Mouse (Mus musculus) liver, postnatal 0 days (tissue): Measurements from ENCODE around the gene Dnajc10. TPM values are rescaled to one million over a fixed set of nuclear protein-coding genes. Genes with fewer than 3 reads are reported as not detected.
A peak's percentile ranks its signal among the peaks of the same experiment; 100 is the strongest.

ENCODE experiments used
- ATAC-seq: fragments of 200-750 bp; cut with Nextera tagmentation; 2 replicates; pipeline ENCODE4 v1.8.0; 2017; ENCODE audit warnings: mild to moderate bottlenecking, moderate library complexity
- DNase-seq: peaks from one replicate; pipeline ENCODE4 v3.0.0-alpha.2; 2016
- H3K27ac ChIP-seq: fragments of 300-500 bp; sonication (generic); 2 replicates; pipeline ENCODE4 v1.5.1; 2014; ENCODE audit warnings: antibody characterized with exemption, moderate library complexity, mild to moderate bottlenecking, low read depth
- H3K27me3 ChIP-seq: fragments of 300-500 bp; sonication (generic); 2 replicates; pipeline ENCODE4 v1.6.1; 2014; ENCODE audit warnings: low read length, control low read depth, mixed read lengths; ENCODE audit not compliant: insufficient read depth
- H3K36me3 ChIP-seq: fragments of 300-500 bp; sonication (generic); replicated peaks from 2 replicates; pipeline ENCODE4 v1.6.1; 2014; ENCODE audit warnings: mild to moderate bottlenecking, control low read depth, low read length, moderate library complexity, mixed read lengths; ENCODE audit not compliant: insufficient read depth
- H3K4me1 ChIP-seq: fragments of 300-500 bp; sonication (generic); 2 replicates; pipeline ENCODE4 v1.6.1; 2014; ENCODE audit warnings: antibody characterized with exemption, mild to moderate bottlenecking, control low read depth; ENCODE audit not compliant: insufficient read depth
- H3K4me2 ChIP-seq: fragments of 300-500 bp; sonication (generic); 2 replicates; pipeline ENCODE4 v1.6.1; 2014; ENCODE audit warnings: low read depth, mild to moderate bottlenecking, low read length, moderate library complexity, mixed read lengths
- H3K4me3 ChIP-seq: fragments of 300-500 bp; sonication (generic); 2 replicates; pipeline ENCODE4 v1.5.1; 2014; ENCODE audit warnings: low read depth, low read length
- H3K9ac ChIP-seq: fragments of 300-500 bp; sonication (generic); replicated peaks from 2 replicates; pipeline ENCODE4 v1.6.1; 2014; ENCODE audit warnings: mild to moderate bottlenecking, moderate library complexity
- H3K9me3 ChIP-seq: fragments of 300-500 bp; sonication (generic); 2 replicates; pipeline ENCODE4 v1.6.1; 2016; ENCODE audit warnings: mild to moderate bottlenecking, control low read depth, low read length, mixed read lengths
- CTCF ChIP-seq: sonication (generic); IDR thresholded peaks from 2 replicates; pipeline ENCODE4 v1.5.1; 2016; ENCODE audit warnings: antibody characterized with exemption, low read depth
- EP300 ChIP-seq: IDR thresholded peaks from 2 replicates; pipeline ENCODE4 v1.6.1; 2016; ENCODE audit warnings: antibody characterized with exemption, low read depth, mild to moderate bottlenecking
- WGBS: fragments of 180-500 bp; shearing (Covaris S2); extraction: QIAGEN DNeasy Blood & Tissue Kit; methylation state at CpG from one replicate; pipeline ENCODE4 v1.1.7; 2014; ENCODE audit not compliant: insufficient replicate concordance; 5-methylcytosine and 5-hydroxymethylcytosine counted together
- polyA plus RNA-seq: library from polyadenylated mRNA; unstranded; fragments of >200 nt; fragmentation: Nextera tagmentation; extraction: Ambion mirVana; gene quantifications from 2 replicates; pipeline ENCODE4 v1.2.1, GENCODE M21; 2015

The Dnajc10 gene
- polyA plus RNA-seq, 1 experiment from 2014 or later = 15.0 TPM

- H3K9ac ChIP-seq = no peak overlapping the region
- H3K9me3 ChIP-seq = no peaks in the 10 kb centered on the region
- no peaks in the 10 kb centered on the region for H3K36me3 ChIP-seq
- no peak overlapping the region for H3K4me3 ChIP-seq
- WGBS = 52% methylated on average over 2 of the region's 2 CpGs
- DNase-seq (no peak), ATAC-seq (no peak)
- H3K27me3 ChIP-seq = no peaks in the 10 kb centered on the region
- no peaks in the 10 kb centered on the region for H3K4me1 ChIP-seq
- TF ChIP-seq EP300 (no peak), CTCF (peak; percentile 63)
- no peak overlapping the region for H3K27ac ChIP-seq
- no peak overlapping the region for H3K4me2 ChIP-seq
Observed at GRCm38 (mm10) chr2:80275136-80275535, 40.1 kb upstream of the Dnajc10 start.

GRCm38 (mm10) chr2:80282214-80282613 lies 33.1 kb upstream of the Dnajc10 start:
- ATAC-seq = no peak
- DNase-seq = no peak
- no peaks in the 10 kb centered on the region for H3K36me3 ChIP-seq
- H3K4me3 ChIP-seq = no peak overlapping the region
- H3K27ac ChIP-seq = no peak overlapping the region
- 51% methylated on average over 2 of the region's 2 CpGs for WGBS
- no peaks in the 10 kb centered on the region for H3K9me3 ChIP-seq
- H3K27me3 ChIP-seq = no peaks in the 10 kb centered on the region
- no peak overlapping the region for H3K9ac ChIP-seq
- TF ChIP-seq EP300 (no peak), CTCF (no peak)
- no peak overlapping the region for H3K4me2 ChIP-seq
- no peaks in the 10 kb centered on the region for H3K4me1 ChIP-seq

GRCm38 (mm10) chr2:80286397-80286796 lies 28.9 kb upstream of the Dnajc10 start:
- Histone ChIP-seq H3K9ac (no peak overlapping the region), H3K36me3 (no peaks in the 10 kb centered on the region)
- WGBS = 80% methylated on average over 4 of the region's 4 CpGs

GRCm38 (mm10) chr2:80292172-80292571 lies 23.1 kb upstream of the Dnajc10 start, which contains the start of gene Prdx6b:
Gene Prdx6b (plus strand): TSS chr2:80292472.
- Histone ChIP-seq H3K36me3 (no peaks in the 10 kb centered on the region), H3K27me3 (no peaks in the 10 kb centered on the region), H3K4me3 (no peak within 1 kb of the TSS), H3K4me1 (no peaks in the 10 kb centered on the region), H3K4me2 (no peak within 1 kb of the TSS), H3K27ac (no peak within 1 kb of the TSS), H3K9me3 (no peaks in the 10 kb centered on the region), H3K9ac (no peak within 1 kb of the TSS)
- DNase-seq = no peak
- TF ChIP-seq CTCF (no peak), EP300 (no peak)
- 74% methylated on average over 8 of the region's 8 CpGs for WGBS
- ATAC-seq = no peak

More at GRCm38 (mm10) chr2:80286397-80286796, 28.9 kb upstream of the Dnajc10 start:
- Histone ChIP-seq H3K4me1 (no peaks in the 10 kb centered on the region), H3K4me3 (no peak overlapping the region), H3K4me2 (no peak overlapping the region), H3K27me3 (no peaks in the 10 kb centered on the region), H3K9me3 (no peaks in the 10 kb centered on the region), H3K27ac (no peak overlapping the region)
- DNase-seq (no peak), ATAC-seq (no peak)
- TF ChIP-seq CTCF (no peak), EP300 (no peak)

GRCm38 (mm10) chr2:80298334-80298733 lies 16.9 kb upstream of the Dnajc10 start:
- TF ChIP-seq EP300 (no peak), CTCF (no peak)
- no peaks in the 10 kb centered on the region for H3K36me3 ChIP-seq
- no peaks in the 10 kb centered on the region for H3K9me3 ChIP-seq
- no peak overlapping the region for H3K4me3 ChIP-seq
- H3K4me1 ChIP-seq = no peaks in the 10 kb centered on the region
- ATAC-seq = peak; percentile 15; the same call in 1 of the 2 replicates
- WGBS = 27% methylated on average over 3 of the region's 3 CpGs
- no peak overlapping the region for H3K4me2 ChIP-seq
- no peak for DNase-seq
- H3K9ac ChIP-seq = no peak overlapping the region
- no peaks in the 10 kb centered on the region for H3K27me3 ChIP-seq
- H3K27ac ChIP-seq = no peak overlapping the region

GRCm38 (mm10) chr2:80300806-80301205 lies 14.5 kb upstream of the Dnajc10 start:
- H3K27ac ChIP-seq = peak overlapping the region; percentile 36
- TF ChIP-seq CTCF (no peak), EP300 (peak; percentile 38)
- WGBS = 64% methylated on average over 4 of the region's 4 CpGs
- H3K27me3 ChIP-seq = no peaks in the 10 kb centered on the region
- no peak overlapping the region for H3K4me3 ChIP-seq
- no peaks in the 10 kb centered on the region for H3K36me3 ChIP-seq
- no peaks in the 10 kb centered on the region for H3K9me3 ChIP-seq
- peak; percentile 92 for ATAC-seq
- H3K4me2 ChIP-seq = no peak overlapping the region
- H3K4me1 ChIP-seq = no peaks in the 10 kb centered on the region
- no peak overlapping the region for H3K9ac ChIP-seq
- no peak for DNase-seq

- ATAC-seq (no peak), DNase-seq (no peak)
- Histone ChIP-seq H3K9ac (no peak overlapping the region), H3K4me3 (no peak overlapping the region), H3K4me1 (no peaks in the 10 kb centered on the region), H3K27me3 (no peaks in the 10 kb centered on the region), H3K36me3 (no peaks in the 10 kb centered on the region), H3K9me3 (no peaks in the 10 kb centered on the region), H3K4me2 (no peak overlapping the region), H3K27ac (no peak overlapping the region)
- 85% methylated on average over 2 of the region's 2 CpGs for WGBS
- TF ChIP-seq EP300 (no peak), CTCF (no peak)
Observed at GRCm38 (mm10) chr2:80303957-80304356, 11.3 kb upstream of the Dnajc10 start.
